Mouse (Mus musculus): ENCODE results near the gene Trp53rkb. TPM values are rescaled to one million over a fixed set of nuclear protein-coding genes. Genes with fewer than 3 reads are reported as not detected.

The Trp53rkb gene
- polyA plus RNA-seq, 1 experiment: 4.3 TPM

DNA sequence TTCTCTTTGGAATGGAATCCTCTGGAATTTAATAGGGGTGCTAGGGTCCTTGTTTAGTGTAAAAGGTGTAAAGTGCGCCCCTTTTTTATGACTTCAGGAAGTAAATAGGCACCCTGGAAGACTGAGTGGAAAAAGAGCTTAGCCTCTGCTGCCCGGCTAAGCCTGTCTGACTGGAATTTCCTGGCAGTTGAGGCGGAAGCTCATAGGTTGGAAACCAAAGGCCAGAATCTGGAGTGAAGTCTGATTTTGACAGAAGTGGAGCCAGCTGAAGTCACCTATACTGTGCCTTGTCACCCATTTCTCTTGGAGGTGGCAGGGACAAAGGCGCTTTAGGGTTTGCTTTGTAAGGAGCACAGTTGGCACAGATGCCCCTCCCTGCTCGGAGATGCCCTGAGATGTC, 38.0 kb downstream of the Trp53rkb start:
- Histone ChIP-seq H3K36me3 (ENCODE audit: control insufficient read depth, insufficient read depth, low read length, poor library complexity, severe bottlenecking) (peaks cover 2% of the 10 kb centered on the region; the same call in 1 of the 2 replicates), H3K4me3 (ENCODE audit: low read depth, low read length) (no peak overlapping the region), H3K4me1 (ENCODE audit: control insufficient read depth, insufficient read depth, low read length) (no peaks in the 10 kb centered on the region), H3K27ac (ENCODE audit: insufficient read depth, low read length) (no peak overlapping the region), H3K27me3 (ENCODE audit: control insufficient read depth, insufficient read depth, low read length, poor library complexity, severe bottlenecking) (no peaks in the 10 kb centered on the region), H3K9me3 (replicated peaks; ENCODE audit: control insufficient read depth, insufficient read depth, low read length, poor library complexity, severe bottlenecking) (no peaks in the 10 kb centered on the region), H3K9ac (ENCODE audit: low read depth, poor library complexity, severe bottlenecking) (no peak overlapping the region)
- TF ChIP-seq EP300 (IDR thresholded peaks at IDR 0.05; ENCODE audit: insufficient read depth, low read depth, low read length) (no peak), POLR2A (IDR thresholded peaks at IDR 0.05; ENCODE audit: insufficient read depth, low read length) (no peak), CTCF (IDR thresholded peaks at IDR 0.05; ENCODE audit: low read depth, low read length) (no peak)

DNA sequence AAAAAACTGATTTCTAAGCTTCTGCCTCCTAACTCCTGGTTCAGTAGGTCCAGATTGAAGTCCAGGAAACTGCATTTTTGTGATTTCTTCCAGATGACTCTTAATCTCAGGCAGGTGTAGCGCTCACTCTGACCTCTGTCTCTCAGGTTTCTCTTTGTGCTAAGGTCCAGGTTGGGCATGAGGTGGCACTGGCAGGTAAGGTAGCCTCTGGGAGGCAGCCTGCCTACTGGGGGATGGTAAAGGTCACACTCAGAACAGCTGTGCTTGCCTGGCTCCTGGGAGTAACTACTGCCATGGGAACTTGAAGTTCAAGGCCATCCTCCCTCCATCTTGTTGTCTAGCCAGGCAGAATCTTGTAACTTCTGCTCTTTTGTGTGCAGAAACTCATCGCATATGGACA, 41.8 kb downstream of the Trp53rkb start:
- no peak for TF ChIP-seq EP300 (IDR thresholded peaks at IDR 0.05; ENCODE audit: insufficient read depth, low read depth, low read length)
- TF ChIP-seq CTCF (IDR thresholded peaks at IDR 0.05; ENCODE audit: low read depth, low read length): no peak
- no peak for TF ChIP-seq POLR2A (IDR thresholded peaks at IDR 0.05; ENCODE audit: insufficient read depth, low read length)
- H3K9me3 ChIP-seq (replicated peaks; ENCODE audit: control insufficient read depth, insufficient read depth, low read length, poor library complexity, severe bottlenecking): no peaks in the 10 kb centered on the region
- no peak overlapping the region for H3K4me3 ChIP-seq (ENCODE audit: low read depth, low read length)
- no peak overlapping the region for H3K27ac ChIP-seq (ENCODE audit: insufficient read depth, low read length)
- no peaks in the 10 kb centered on the region for H3K27me3 ChIP-seq (ENCODE audit: control insufficient read depth, insufficient read depth, low read length, poor library complexity, severe bottlenecking)
- H3K9ac ChIP-seq (ENCODE audit: low read depth, poor library complexity, severe bottlenecking): no peak overlapping the region
- H3K4me1 ChIP-seq (ENCODE audit: control insufficient read depth, insufficient read depth, low read length): no peaks in the 10 kb centered on the region
- H3K36me3 ChIP-seq (ENCODE audit: control insufficient read depth, insufficient read depth, low read length, poor library complexity, severe bottlenecking): peaks cover 3% of the 10 kb centered on the region; the same call in 1 of the 2 replicates

- Histone ChIP-seq H3K36me3 (ENCODE audit: control insufficient read depth, insufficient read depth, low read length, poor library complexity, severe bottlenecking) (peaks cover 3% of the 10 kb centered on the region; the same call in 1 of the 2 replicates), H3K4me3 (ENCODE audit: low read depth, low read length) (no peak overlapping the region), H3K9me3 (replicated peaks; ENCODE audit: control insufficient read depth, insufficient read depth, low read length, poor library complexity, severe bottlenecking) (no peaks in the 10 kb centered on the region), H3K4me1 (ENCODE audit: control insufficient read depth, insufficient read depth, low read length) (no peaks in the 10 kb centered on the region), H3K27ac (ENCODE audit: insufficient read depth, low read length) (no peak overlapping the region), H3K9ac (ENCODE audit: low read depth, poor library complexity, severe bottlenecking) (no peak overlapping the region), H3K27me3 (ENCODE audit: control insufficient read depth, insufficient read depth, low read length, poor library complexity, severe bottlenecking) (no peaks in the 10 kb centered on the region)
- no peak for TF ChIP-seq CTCF (IDR thresholded peaks at IDR 0.05; ENCODE audit: low read depth, low read length)
- TF ChIP-seq EP300 (IDR thresholded peaks at IDR 0.05; ENCODE audit: insufficient read depth, low read depth, low read length): no peak
- TF ChIP-seq POLR2A (IDR thresholded peaks at IDR 0.05; ENCODE audit: insufficient read depth, low read length): no peak
Measured at GRCm38 (mm10) chr2:166834796-166835195, 42.5 kb downstream of the Trp53rkb start.

- Histone ChIP-seq H3K4me1 (ENCODE audit: control insufficient read depth, insufficient read depth, low read length) (no peaks in the 10 kb centered on the region), H3K9me3 (replicated peaks; ENCODE audit: control insufficient read depth, insufficient read depth, low read length, poor library complexity, severe bottlenecking) (no peaks in the 10 kb centered on the region), H3K27ac (ENCODE audit: insufficient read depth, low read length) (no peak overlapping the region), H3K4me3 (ENCODE audit: low read depth, low read length) (no peak overlapping the region), H3K9ac (ENCODE audit: low read depth, poor library complexity, severe bottlenecking) (no peak overlapping the region), H3K27me3 (ENCODE audit: control insufficient read depth, insufficient read depth, low read length, poor library complexity, severe bottlenecking) (no peaks in the 10 kb centered on the region), H3K36me3 (ENCODE audit: control insufficient read depth, insufficient read depth, low read length, poor library complexity, severe bottlenecking) (peaks cover 3% of the 10 kb centered on the region; the same call in 1 of the 2 replicates)
- TF ChIP-seq EP300 (IDR thresholded peaks at IDR 0.05; ENCODE audit: insufficient read depth, low read depth, low read length): no peak
- TF ChIP-seq CTCF (IDR thresholded peaks at IDR 0.05; ENCODE audit: low read depth, low read length): no peak
- TF ChIP-seq POLR2A (IDR thresholded peaks at IDR 0.05; ENCODE audit: insufficient read depth, low read length): no peak
Measured at GRCm38 (mm10) chr2:166835581-166835980, 43.2 kb downstream of the Trp53rkb start.

DNA sequence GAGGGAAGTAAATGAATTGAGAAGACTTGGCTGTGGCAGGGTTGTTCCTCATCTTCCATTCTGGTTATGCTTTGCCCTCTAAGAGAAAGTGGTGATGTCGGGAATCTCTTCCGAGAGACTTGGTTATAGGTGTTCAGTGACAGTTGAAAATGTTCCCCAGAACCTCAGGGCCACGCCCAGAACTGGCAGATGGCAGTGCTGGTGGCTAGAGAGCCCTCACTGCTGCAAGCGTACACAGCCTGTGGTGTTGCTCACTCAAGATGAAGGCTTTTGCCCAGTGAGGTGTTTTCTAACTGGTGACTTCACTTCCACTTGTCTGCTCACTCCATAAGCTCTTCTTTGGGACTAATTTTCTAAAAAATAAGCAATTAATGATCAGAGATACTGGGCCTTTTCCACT, 49.5 kb downstream of the Trp53rkb start:
- no peaks in the 10 kb centered on the region for H3K9me3 ChIP-seq (replicated peaks; ENCODE audit: control insufficient read depth, insufficient read depth, low read length, poor library complexity, severe bottlenecking)
- H3K27ac ChIP-seq (ENCODE audit: insufficient read depth, low read length): no peak overlapping the region
- H3K36me3 ChIP-seq (ENCODE audit: control insufficient read depth, insufficient read depth, low read length, poor library complexity, severe bottlenecking): no peaks in the 10 kb centered on the region
- TF ChIP-seq EP300 (IDR thresholded peaks at IDR 0.05; ENCODE audit: insufficient read depth, low read depth, low read length) (no peak), CTCF (IDR thresholded peaks at IDR 0.05; ENCODE audit: low read depth, low read length) (no peak), POLR2A (IDR thresholded peaks at IDR 0.05; ENCODE audit: insufficient read depth, low read length) (no peak)
- no peak overlapping the region for H3K9ac ChIP-seq (ENCODE audit: low read depth, poor library complexity, severe bottlenecking)
- no peaks in the 10 kb centered on the region for H3K4me1 ChIP-seq (ENCODE audit: control insufficient read depth, insufficient read depth, low read length)
- no peaks in the 10 kb centered on the region for H3K27me3 ChIP-seq (ENCODE audit: control insufficient read depth, insufficient read depth, low read length, poor library complexity, severe bottlenecking)
- no peak overlapping the region for H3K4me3 ChIP-seq (ENCODE audit: low read depth, low read length)

Other genes starting within 250 kb of the Trp53rkb start
- 10.0 and 10.2 TPM in 2 replicates for gene Prex1, start 78.7 kb upstream of the Trp53rkb start, polyA plus RNA-seq (2011; ENCODE audit: insufficient read depth, insufficient read length, low read depth, missing spikeins)
- 25.8 and 28.3 TPM in 2 replicates for gene Arfgef2, start 13.1 kb downstream of the Trp53rkb start, polyA plus RNA-seq (2011; ENCODE audit: insufficient read depth, insufficient read length, low read depth, missing spikeins)
- gene Cse1l, start 113.5 kb downstream of the Trp53rkb start, polyA plus RNA-seq (2011; ENCODE audit: insufficient read depth, insufficient read length, low read depth, missing spikeins): 273 and 298 TPM in 2 replicates
- gene Stau1, start 203.8 kb downstream of the Trp53rkb start, polyA plus RNA-seq (2011; ENCODE audit: insufficient read depth, insufficient read length, low read depth, missing spikeins): 50.1 and 55.4 TPM in 2 replicates
- 72.1 and 75.7 TPM in 2 replicates for gene Ddx27, start 222.7 kb downstream of the Trp53rkb start, polyA plus RNA-seq (2011; ENCODE audit: insufficient read depth, insufficient read length, low read depth, missing spikeins)

All from ES-Bruce4 (cell line).